Mouse (Mus musculus) forebrain, embryonic 11.5 days (tissue): ENCODE measurements around the gene Slc37a2. TPM values are rescaled to one million over a fixed set of nuclear protein-coding genes. Genes with fewer than 3 reads are reported as not detected.
"Not testable (repeated sequence)": the region's sequence is repeated elsewhere in the genome, so short reads cannot be mapped to it uniquely, and the experiment has no call there.

Experiments used
- ATAC-seq: fragments of 200-750 bp; cut with Nextera tagmentation; replicated peaks from 2 replicates; pipeline ENCODE4 v1.8.0; 2017; ENCODE audit warnings: moderate TSS enrichment; ENCODE audit not compliant: low FRiP score
- DNase-seq: peaks from one replicate; pipeline ENCODE4 v3.0.0-alpha.2; 2017; ENCODE audit warnings: low spot score
- H3K27ac ChIP-seq: fragments of 300-500 bp; sonication (generic); 2 replicates; pipeline ENCODE4 v1.5.1; 2014; ENCODE audit warnings: low read depth, low read length
- H3K27me3 ChIP-seq: fragments of 300-500 bp; sonication (generic); 2 replicates; pipeline ENCODE4 v1.6.1; 2014; ENCODE audit warnings: mild to moderate bottlenecking, low read length, mixed read lengths; ENCODE audit not compliant: control insufficient read depth, insufficient read depth
- H3K36me3 ChIP-seq: fragments of 300-500 bp; sonication (generic); 2 replicates; pipeline ENCODE4 v1.6.1; 2014; ENCODE audit warnings: mild to moderate bottlenecking, low read length, moderate library complexity, mixed read lengths; ENCODE audit not compliant: control insufficient read depth, insufficient read depth
- H3K4me1 ChIP-seq: fragments of 300-500 bp; sonication (generic); replicated peaks from 2 replicates; pipeline ENCODE4 v1.6.1; 2014; ENCODE audit warnings: low read length, mixed read lengths; ENCODE audit not compliant: control insufficient read depth, insufficient read depth
- H3K4me2 ChIP-seq: fragments of 300-500 bp; sonication (generic); 2 replicates; pipeline ENCODE4 v1.6.1; 2014; ENCODE audit warnings: low read depth, mild to moderate bottlenecking, low read length, moderate library complexity, mixed read lengths; ENCODE audit not compliant: severe bottlenecking
- H3K4me3 ChIP-seq: fragments of 300-500 bp; sonication (generic); 2 replicates; pipeline ENCODE4 v1.5.1; 2014; ENCODE audit warnings: low read depth, low read length
- H3K9ac ChIP-seq: fragments of 300-500 bp; sonication (generic); 2 replicates; pipeline ENCODE4 v1.6.1; 2014; ENCODE audit warnings: low read length
- H3K9me3 ChIP-seq: fragments of 300-500 bp; sonication (generic); 2 replicates; pipeline ENCODE4 v1.6.1; 2016; ENCODE audit warnings: low read length, mixed read lengths; ENCODE audit not compliant: control insufficient read depth
- WGBS: fragments of 180-500 bp; shearing (Covaris S2); extraction: QIAGEN DNeasy Blood & Tissue Kit; methylation state at CpG from one replicate; pipeline ENCODE4 v1.1.7; 2014; 5-methylcytosine and 5-hydroxymethylcytosine counted together
- polyA plus RNA-seq: library from polyadenylated mRNA; unstranded; fragments of >200 nt; fragmentation: Nextera tagmentation; extraction: Ambion mirVana; gene quantifications from 2 replicates; pipeline ENCODE4 v1.2.1, GENCODE M21; 2014

The Slc37a2 gene
- 1.4 and 2.2 TPM in 2 replicates for polyA plus RNA-seq

DNA sequence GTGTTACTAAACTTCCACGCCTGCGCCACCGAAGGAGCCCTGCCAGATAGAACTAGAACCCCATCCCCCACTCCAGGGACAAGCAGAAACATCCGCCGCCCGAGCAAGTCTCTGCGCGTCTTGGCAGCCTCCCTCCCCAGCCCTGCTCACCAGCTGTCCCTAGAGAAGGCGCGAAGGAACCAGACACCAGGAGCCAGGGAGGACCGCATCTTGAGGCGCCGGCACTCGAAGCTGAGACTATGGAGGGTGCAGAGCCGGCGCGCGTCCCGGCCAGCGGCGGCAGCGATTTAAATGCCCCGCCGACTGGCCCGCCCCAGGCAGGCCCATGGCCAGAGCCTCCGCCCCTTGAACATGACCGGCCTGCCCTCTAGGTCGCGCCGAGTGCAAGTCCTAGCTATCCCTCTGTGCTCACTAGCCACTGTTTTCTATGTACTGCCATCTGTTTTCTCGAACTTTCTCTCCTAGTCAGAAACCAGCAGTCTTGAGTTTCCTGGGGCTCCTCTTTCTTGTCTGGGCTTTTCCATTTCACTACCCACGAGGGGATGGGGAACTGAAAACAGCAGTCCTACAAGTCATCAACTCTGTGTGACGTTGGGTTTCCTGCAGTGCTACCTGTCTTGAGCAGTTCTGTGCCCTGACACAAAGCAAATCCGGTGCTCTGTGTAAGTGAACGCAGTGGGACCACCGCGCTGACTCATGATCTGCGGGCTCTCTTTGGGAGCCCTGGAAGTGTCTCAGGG lies at the start of gene Slc37a2:
Slc37a2 (minus strand) TSS at position 590 of the 740 bp plus-strand sequence.
- ATAC-seq (peak; percentile 71), DNase-seq (peak; percentile 70)
- H3K27ac ChIP-seq: no peak within 1 kb of the TSS
- H3K4me2 ChIP-seq: peak within 1 kb of the TSS; percentile 90
- H3K9me3 ChIP-seq: no peaks in the 10 kb centered on the region
- H3K4me1 ChIP-seq: peaks cover 8% of the 10 kb centered on the region; the same call in 1 of the 2 replicates
- WGBS: 4% methylated on average over 38 of the region's 38 CpGs
- no peaks in the 10 kb centered on the region for H3K36me3 ChIP-seq
- H3K9ac ChIP-seq: peak within 1 kb of the TSS; percentile 61
- H3K4me3 ChIP-seq: peak within 1 kb of the TSS; percentile 39
- no peaks in the 10 kb centered on the region for H3K27me3 ChIP-seq

GRCm38 (mm10) chr9:37301720-37302119 lies 46.2 kb upstream of the Slc37a2 start:
- no peaks in the 10 kb centered on the region for H3K9me3 ChIP-seq
- H3K4me2 ChIP-seq: no peak overlapping the region
- DNase-seq (no peak), ATAC-seq (no peak)
- H3K4me1 ChIP-seq: no peaks in the 10 kb centered on the region
- H3K27me3 ChIP-seq: no peaks in the 10 kb centered on the region
- no peak overlapping the region for H3K4me3 ChIP-seq
- no peaks in the 10 kb centered on the region for H3K36me3 ChIP-seq
- H3K9ac ChIP-seq: no peak overlapping the region
- WGBS: 86% methylated on average over 1 of the region's 1 CpGs
- no peak overlapping the region for H3K27ac ChIP-seq

DNA sequence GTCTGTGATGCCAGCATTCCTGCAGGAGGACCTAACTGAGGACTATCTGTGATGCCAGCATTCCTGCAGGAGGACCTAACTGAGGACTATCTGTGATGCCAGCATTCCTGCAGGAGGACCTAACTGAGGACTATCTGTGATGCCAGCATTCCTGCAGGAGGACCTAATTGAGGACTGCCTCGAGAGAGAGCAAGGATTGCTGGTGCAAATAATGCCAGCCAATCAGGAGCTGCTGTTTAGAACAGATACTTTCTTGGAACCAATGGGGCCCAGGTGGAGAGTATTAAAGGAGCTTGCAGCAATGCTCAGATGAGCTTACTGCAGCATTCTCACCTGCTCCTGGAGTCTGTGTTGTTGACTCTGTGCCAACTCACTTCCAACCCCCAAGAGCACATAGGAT lies 45.0 kb upstream of the Slc37a2 start:
- not testable (repeated sequence) for H3K36me3 ChIP-seq, H3K9me3 ChIP-seq, H3K27me3 ChIP-seq, H3K27ac ChIP-seq, H3K4me3 ChIP-seq, DNase-seq, H3K4me1 ChIP-seq, H3K4me2 ChIP-seq, H3K9ac ChIP-seq, ATAC-seq
- 64% methylated on average over 1 of the region's 1 CpGs for WGBS

GRCm38 (mm10) chr9:37295586-37295985 lies 40.0 kb upstream of the Slc37a2 start:
- no peak overlapping the region for H3K4me2 ChIP-seq
- no peaks in the 10 kb centered on the region for H3K4me1 ChIP-seq
- no peaks in the 10 kb centered on the region for H3K27me3 ChIP-seq
- ATAC-seq: no peak
- H3K4me3 ChIP-seq: no peak overlapping the region
- no peaks in the 10 kb centered on the region for H3K36me3 ChIP-seq
- no peak overlapping the region for H3K27ac ChIP-seq
- H3K9ac ChIP-seq: no peak overlapping the region
- DNase-seq: no peak
- no peaks in the 10 kb centered on the region for H3K9me3 ChIP-seq

DNA sequence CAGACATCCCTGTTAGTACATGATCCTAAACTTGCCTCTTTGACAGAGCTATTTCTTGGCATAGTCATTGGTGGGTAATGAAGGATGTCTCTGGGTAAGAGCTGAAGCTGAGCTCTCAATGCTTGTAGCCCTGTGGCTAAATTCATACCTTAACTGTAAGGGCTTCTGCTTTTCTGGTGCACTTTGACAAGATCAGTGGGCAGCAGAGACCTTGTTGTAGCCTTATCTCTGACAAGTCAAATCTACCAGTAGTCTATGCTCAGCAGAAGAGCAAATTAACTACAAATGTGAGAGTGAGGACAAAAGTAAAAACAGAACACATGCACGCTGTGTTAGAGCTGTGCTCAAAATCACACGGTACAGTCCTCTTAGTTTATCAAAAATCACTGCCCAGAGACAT lies 11.1 kb upstream of the Slc37a2 start:
- DNase-seq (no peak), ATAC-seq (no peak)
- Histone ChIP-seq H3K4me2 (no peak overlapping the region), H3K27ac (no peak overlapping the region), H3K9me3 (no peaks in the 10 kb centered on the region), H3K27me3 (no peaks in the 10 kb centered on the region), H3K4me1 (no peaks in the 10 kb centered on the region), H3K36me3 (no peaks in the 10 kb centered on the region), H3K4me3 (no peak overlapping the region), H3K9ac (no peak overlapping the region)
- 89% methylated on average over 2 of the region's 2 CpGs for WGBS

- H3K9ac ChIP-seq: peak overlapping the region; percentile 61; the same call in 1 of the 2 replicates
- H3K4me1 ChIP-seq: peaks cover 8% of the 10 kb centered on the region; the same call in 1 of the 2 replicates
- DNase-seq: peak; percentile 71
- no peak overlapping the region for H3K27ac ChIP-seq
- no peaks in the 10 kb centered on the region for H3K36me3 ChIP-seq
- 47% methylated on average over 7 of the region's 7 CpGs for WGBS
- H3K27me3 ChIP-seq: no peaks in the 10 kb centered on the region
- H3K4me2 ChIP-seq: peak overlapping the region; percentile 90
- H3K9me3 ChIP-seq: no peaks in the 10 kb centered on the region
- H3K4me3 ChIP-seq: no peak overlapping the region
- peak; percentile 34; the same call in 1 of the 2 replicates for ATAC-seq
These were observed 319 bp upstream of the Slc37a2 start for GRCm38 (mm10) chr9:37255889-37256225.

GRCm38 (mm10) chr9:37254531-37255110 lies 917 bp downstream of the Slc37a2 start:
- H3K4me3 ChIP-seq: peak overlapping the region; percentile 39
- 24% methylated on average over 6 of the region's 6 CpGs for WGBS
- H3K27me3 ChIP-seq: no peaks in the 10 kb centered on the region
- peak overlapping the region; percentile 90 for H3K4me2 ChIP-seq
- peak overlapping the region; percentile 61; the same call in 1 of the 2 replicates for H3K9ac ChIP-seq
- peaks cover 8% of the 10 kb centered on the region; the same call in 1 of the 2 replicates for H3K4me1 ChIP-seq
- DNase-seq (no peak), ATAC-seq (peak; percentile 15; the same call in 1 of the 2 replicates)
- no peaks in the 10 kb centered on the region for H3K9me3 ChIP-seq
- no peak overlapping the region for H3K27ac ChIP-seq
- no peaks in the 10 kb centered on the region for H3K36me3 ChIP-seq

DNA sequence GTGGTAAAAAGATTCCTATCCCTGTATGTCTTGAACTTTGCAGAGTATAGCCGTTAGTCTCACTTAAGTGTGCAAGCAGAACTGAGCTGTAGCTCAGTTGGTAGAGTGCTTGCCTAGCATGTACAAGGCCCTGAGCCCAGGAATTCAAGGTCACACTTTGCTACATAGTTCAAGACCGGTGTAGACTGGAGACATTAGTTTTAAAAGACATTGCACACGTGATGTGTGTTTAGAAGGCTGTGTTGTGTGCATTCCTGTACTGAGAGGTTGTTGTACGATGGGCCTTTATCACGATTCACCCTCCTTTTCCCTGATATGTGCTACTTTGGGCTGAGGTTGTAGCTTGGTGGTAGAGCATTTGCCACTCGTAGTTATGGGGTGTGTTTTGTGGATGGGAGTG lies 4.9 kb downstream of the Slc37a2 start:
- H3K36me3 ChIP-seq: no peaks in the 10 kb centered on the region
- H3K9me3 ChIP-seq: no peaks in the 10 kb centered on the region
- no peak overlapping the region for H3K4me2 ChIP-seq
- ATAC-seq (no peak), DNase-seq (no peak)
- H3K4me3 ChIP-seq: no peak overlapping the region
- H3K4me1 ChIP-seq: peaks cover 7% of the 10 kb centered on the region; the same call in 1 of the 2 replicates
- H3K27ac ChIP-seq: no peak overlapping the region
- H3K27me3 ChIP-seq: no peaks in the 10 kb centered on the region
- H3K9ac ChIP-seq: no peak overlapping the region
- WGBS: 88% methylated on average over 6 of the region's 6 CpGs
